ENCODE assay signal across 9 mouse cellular contexts in genomic region chr2:169108037-169108436, GRCm38 (mm10).
A peak's percentile ranks its signal among the peaks of the same experiment; 100 is the strongest.
DNase-seq lines count a peak whose midpoint lies in the region; ATAC-seq and TF ChIP-seq lines count a peak whose summit lies in the region.
"Had no signal": no experiment of that assay in that cellular context is flagged by ENCODE, and none has a peak within 500 bp of the region (broad histone marks: within the 10 kb centered on the region; RNA-seq: fewer than 3 reads in every experiment).

No protein-coding gene starts in this region.

- H3K9me3 ChIP-seq in liver, embryonic 12.5 days (replicated peaks), result no peaks in the 10 kb centered on the region; the same call in 1 of the 2 replicates

- H3K4me3 ChIP-seq in liver, embryonic 12.5 days, result no peak overlapping the region
- H3K4me3 ChIP-seq in bone marrow, adult 2 months (replicated peaks; ENCODE audit: control insufficient read depth, low read depth, low read length), result no peak overlapping the region
- H3K4me3 ChIP-seq: liver, embryonic 13.5 days had no signal

- ATAC-seq in liver, embryonic 12.5 days, result no peak

- no peaks in the 10 kb centered on the region for H3K4me1 ChIP-seq in liver, embryonic 12.5 days
- H3K4me1 ChIP-seq in bone marrow, adult 2 months (ENCODE audit: control insufficient read depth, insufficient read depth, low read length), result no peaks in the 10 kb centered on the region
- H3K4me1 ChIP-seq: liver, embryonic 13.5 days had no signal

- no peak overlapping the region for H3K4me2 ChIP-seq in liver, embryonic 12.5 days
- H3K4me2 ChIP-seq: liver, embryonic 13.5 days had no signal

- peak; percentile 37 to 46 for DNase-seq in cerebellum, postnatal 4 days (ENCODE audit: low spot score in 2 of 2)
- no peak for DNase-seq in cerebellum, adult 9-11 months
- DNase-seq in liver, result peak; percentile 22
- DNase-seq in hindlimb bud, embryonic 11.5 days (ENCODE audit: extremely low spot score, low read depth, low spot score), result peak; percentile 35
- DNase-seq in lung, postnatal 14 days, result peak; percentile 61
- DNase-seq in urinary bladder, postnatal 36 days (ENCODE audit: low spot score in 2 of 2), result peak; percentile 15 to 44
- DNase-seq: liver, embryonic 13.5 days had no signal

- TF ChIP-seq CTCF in bone marrow, adult 2 months (IDR thresholded peaks at IDR 0.05; ENCODE audit: control insufficient read depth, insufficient read depth, low read length), result peak; percentile 72

- no peak for TF ChIP-seq POLR2A in bone marrow, adult 2 months (IDR thresholded peaks at IDR 0.05; ENCODE audit: borderline replicate concordance, control insufficient read depth, low read depth, low read length)

- H3K27ac ChIP-seq in liver, embryonic 12.5 days, result no peak overlapping the region
- no peak overlapping the region for H3K27ac ChIP-seq in bone marrow, adult 2 months (ENCODE audit: control insufficient read depth, insufficient read depth, low read depth, low read length, poor library complexity)
- H3K27ac ChIP-seq: liver, embryonic 13.5 days had no signal

- 25% methylated on average over 10 of the region's 10 CpGs for WGBS in liver, embryonic 12.5 days (ENCODE audit: insufficient replicate concordance)
- WGBS in bone marrow, adult 2 months, result 16% methylated on average over 10 of the region's 10 CpGs

- no peaks in the 10 kb centered on the region for H3K36me3 ChIP-seq in liver, embryonic 12.5 days
- H3K36me3 ChIP-seq: liver, embryonic 13.5 days had no signal

- no peak overlapping the region for H3K9ac ChIP-seq in liver, embryonic 12.5 days
- H3K9ac ChIP-seq: liver, embryonic 13.5 days had no signal

- no peaks in the 10 kb centered on the region for H3K27me3 ChIP-seq in liver, embryonic 12.5 days (replicated peaks)
- H3K27me3 ChIP-seq: liver, embryonic 13.5 days had no signal
